Mouse (Mus musculus) cerebellum, adult (tissue): Measurements from ENCODE around the gene Bcl2l11.

Source experiments
- ATAC-seq: cut with Nextera tagmentation; 2 replicates; pipeline ENCODE4 v1.9.2; 2017; ENCODE audit warnings: mild to moderate bottlenecking, moderate library complexity, mixed read lengths; ENCODE audit not compliant: insufficient number of reproducible peaks, low FRiP score, low TSS enrichment

Gene Bcl2l11

DNA sequence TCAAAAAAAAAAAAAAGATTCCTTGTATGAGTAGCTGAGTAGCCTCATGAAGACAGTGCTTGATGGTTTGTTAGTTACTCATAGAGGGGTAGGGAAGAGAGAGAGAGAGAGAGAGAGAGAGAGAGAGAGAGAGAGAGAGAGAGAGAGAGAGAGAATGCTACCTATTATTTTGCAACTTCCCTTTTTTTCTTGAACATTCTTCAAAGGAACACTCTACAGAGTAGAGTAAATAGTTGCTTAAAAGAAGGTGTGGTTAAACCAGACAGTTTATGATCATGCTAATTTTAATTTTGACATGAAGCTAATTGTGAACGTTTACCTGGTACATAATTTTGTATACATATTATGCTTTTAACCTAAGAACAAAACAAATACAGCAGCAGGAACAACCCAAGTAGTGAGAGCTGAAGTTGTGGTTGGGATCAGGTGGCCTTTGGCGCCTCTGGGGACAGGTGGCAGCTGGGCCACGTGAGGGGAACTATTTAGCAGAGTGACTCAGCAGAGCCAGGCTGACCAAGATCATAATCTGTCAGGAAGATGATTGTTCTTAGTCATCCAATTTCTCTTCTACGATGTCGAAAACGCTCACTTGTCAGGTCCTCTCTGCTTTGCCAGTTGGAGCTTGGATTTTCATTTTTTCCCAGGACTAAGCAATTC, 78.0 kb downstream of the Bcl2l11 start:
- no peak for ATAC-seq

GRCm38 (mm10) chr2:128208541-128208940, 82.7 kb downstream of the Bcl2l11 start:
- ATAC-seq, result peak; percentile 67

- ATAC-seq, result no peak
Observed at GRCm38 (mm10) chr2:128209841-128210329, 84.0 kb downstream of the Bcl2l11 start.

GRCm38 (mm10) chr2:128210376-128210775, 84.5 kb downstream of the Bcl2l11 start:
- ATAC-seq, result no peak

- ATAC-seq, result no peak
Observed at GRCm38 (mm10) chr2:128211022-128211880, 85.4 kb downstream of the Bcl2l11 start.

- no peak for ATAC-seq
Observed at GRCm38 (mm10) chr2:128211881-128212209, 86.0 kb downstream of the Bcl2l11 start.
